Mouse (Mus musculus) granulocyte monocyte progenitor cell, adult 5-6 weeks (primary cell): ENCODE measurements around the gene Dhx15. TPM values are rescaled to one million over a fixed set of nuclear protein-coding genes. Genes with fewer than 3 reads are reported as not detected.

Source experiments
- ATAC-seq: replicated peaks from 2 replicates; pipeline ENCODE4 v1.8.0; 2016; ENCODE audit warnings: mild to moderate bottlenecking, moderate TSS enrichment, inconsistent platforms; ENCODE audit not compliant: poor library complexity, severe bottlenecking
- total RNA-seq, 2 experiments: library from RNA; stranded (forward) in 1 of 2; stranded (reverse) in 1 of 2; fragments of 200-712, 200-1000 nt in 1 of 2; fragments of >200 nt in 1 of 2; fragmentation: Nextera tagmentation in 1 of 2; gene quantifications; 2 replicates each; pipeline ENCODE4 v1.2.3; 2014 to 2017

Dhx15 gene
- total RNA-seq, 2 experiments from 2014 or later = 242 to 373 TPM

DNA sequence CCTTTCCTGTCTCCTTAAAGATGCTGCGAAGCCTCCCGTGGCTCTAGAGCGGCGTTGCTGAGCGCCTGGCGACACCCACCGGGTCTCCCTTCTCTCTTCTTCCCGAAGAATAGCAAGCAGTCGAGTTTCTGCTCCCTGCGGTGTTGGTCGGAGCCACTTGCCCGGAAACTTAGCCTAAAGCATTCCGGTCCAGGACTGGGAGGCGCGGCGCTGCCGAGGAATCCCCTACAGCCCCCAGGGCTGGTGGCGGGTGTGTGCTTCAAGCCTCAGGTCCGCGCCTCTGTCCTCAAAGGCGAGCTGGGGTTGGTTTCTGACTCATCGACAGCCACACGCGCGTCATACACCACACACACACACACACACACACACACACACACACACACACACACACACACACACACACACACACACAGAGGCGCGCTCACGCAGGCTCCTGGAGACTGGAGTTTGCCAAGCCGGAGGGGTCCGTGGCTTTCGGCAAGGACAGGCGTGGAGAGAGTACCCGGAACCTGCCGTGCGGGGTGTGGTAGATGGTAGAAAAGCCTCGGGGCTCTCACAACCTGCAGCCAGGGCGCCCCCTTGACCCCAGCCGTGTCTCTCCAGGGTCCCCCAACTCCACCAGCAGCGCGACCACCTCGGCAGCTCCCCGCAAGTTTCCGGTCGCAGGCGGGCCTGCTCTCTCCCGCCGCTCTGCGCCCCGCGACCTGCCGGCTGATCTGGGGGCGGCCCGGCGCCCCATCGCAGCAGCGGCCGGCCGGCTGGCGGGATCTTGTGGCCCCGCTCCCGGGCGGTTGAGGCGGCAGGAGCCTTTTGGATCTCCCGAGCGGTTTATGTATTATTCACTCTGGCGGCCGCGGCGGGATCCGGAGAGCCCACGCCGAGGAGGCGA, 77.1 kb downstream of the Dhx15 start:
- peak; percentile 28 for ATAC-seq

DNA sequence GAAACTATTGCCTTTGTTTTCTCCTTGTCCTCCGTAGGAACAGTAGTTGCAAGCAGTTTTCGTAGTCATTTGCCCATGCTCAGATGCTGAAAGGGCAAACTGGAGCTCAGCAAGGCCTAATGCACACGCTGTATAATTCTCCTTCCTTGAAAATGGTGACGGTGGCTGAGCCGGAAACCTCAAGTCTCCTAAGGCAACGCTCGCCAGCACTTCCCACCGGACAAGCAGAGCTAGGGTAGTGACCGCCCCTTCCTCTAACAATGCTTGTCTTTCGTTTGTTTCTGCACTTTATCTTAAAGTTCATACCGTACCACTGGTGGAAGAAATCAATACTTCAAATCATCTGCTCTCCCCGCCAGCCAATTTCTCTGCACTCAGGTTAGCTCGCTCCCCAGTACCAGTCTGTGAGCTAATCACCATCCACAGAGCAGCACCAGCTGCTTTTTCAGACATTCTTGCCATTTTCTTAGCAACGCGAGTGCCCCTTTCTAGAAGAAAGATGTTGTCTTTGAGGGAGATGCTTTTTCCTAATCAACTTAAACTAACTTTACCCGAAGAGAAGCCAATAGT, 78.0 kb downstream of the Dhx15 start:
- ATAC-seq = peak; percentile 47

DNA sequence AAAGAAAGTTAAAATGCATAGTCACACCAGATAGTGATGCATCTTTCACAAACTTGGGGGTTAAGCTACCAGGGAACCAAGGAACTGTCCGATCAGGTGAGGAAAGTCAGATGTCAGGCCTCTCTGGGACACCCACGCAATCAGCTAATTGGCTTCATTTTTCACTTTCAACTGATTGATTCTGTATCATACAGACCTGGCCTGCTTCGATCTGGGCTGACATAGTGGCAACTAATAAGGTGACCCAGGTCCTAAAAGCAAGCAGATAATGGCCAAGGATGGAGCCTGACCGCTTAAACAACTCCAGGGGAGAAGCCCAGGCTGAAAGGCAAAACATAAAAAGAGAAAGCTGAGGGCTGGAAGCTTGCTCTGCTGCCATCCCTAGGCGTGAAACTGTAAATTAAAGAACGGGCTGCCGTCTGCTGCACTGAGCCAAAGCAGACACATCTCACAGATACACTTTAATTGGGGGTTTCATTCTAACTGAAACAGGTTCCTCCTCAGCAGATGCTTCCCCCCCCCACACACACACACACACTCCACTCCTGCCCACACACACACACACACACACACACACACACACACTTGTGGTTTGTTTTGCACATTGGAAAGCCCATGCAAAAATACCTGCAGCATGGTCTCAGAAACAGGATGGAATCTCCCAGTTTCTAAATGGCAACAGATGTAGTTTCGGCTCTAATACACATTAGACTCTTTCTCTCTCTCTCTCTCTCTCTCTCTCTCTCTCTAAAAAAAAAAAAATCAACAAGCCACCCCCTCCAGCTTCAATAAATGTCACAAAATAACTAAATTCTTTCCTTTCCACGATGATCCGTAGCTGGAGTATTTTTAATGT, 79.3 kb downstream of the Dhx15 start:
- ATAC-seq = no peak

Other genes starting within 250 kb of the Dhx15 start
- not detected in 2 replicates for gene Sod3, start 173.3 kb upstream of the Dhx15 start, total RNA-seq (2014; fragmentation: Nextera tagmentation)
- not detected in 2 replicates for gene Sod3, start 173.3 kb upstream of the Dhx15 start, total RNA-seq (2017)